ENCODE assay signal across 21 mouse cellular contexts in genomic region chr19:21425391-21425790, GRCm38 (mm10). TPM values are rescaled to one million over a fixed set of nuclear protein-coding genes. Genes with fewer than 3 reads are reported as not detected.
DNase-seq lines count a peak whose midpoint lies in the region; ATAC-seq and TF ChIP-seq lines count a peak whose summit lies in the region.
"Had no signal": no experiment of that assay in that cellular context is flagged by ENCODE, and none has a peak within 500 bp of the region (broad histone marks: within the 10 kb centered on the region; RNA-seq: fewer than 3 reads in every experiment).

No protein-coding gene starts in this region.

- no peak for TF ChIP-seq CTCF in left cerebral cortex, adult 2 months (IDR thresholded peaks at IDR 0.05)

- H3K4me1 ChIP-seq in hindbrain, embryonic 11.5 days (replicated peaks; ENCODE audit: control insufficient read depth, insufficient read depth, low read length) = no peaks in the 10 kb centered on the region
- H3K4me1 ChIP-seq: forebrain, embryonic 10.5 days; forebrain, embryonic 13.5 days; hindbrain, embryonic 13.5 days had no signal

- no peak for ATAC-seq in hindbrain, embryonic 11.5 days (ENCODE audit: low FRiP score)
- ATAC-seq: activated CD4-positive, CD25-positive, alpha-beta regulatory T cell, adult 4 months; CD4-positive, CD25-positive, alpha-beta regulatory T cell, adult 4 months; forebrain, embryonic 13.5 days; hindbrain, embryonic 16.5 days had no signal

- WGBS in hindbrain, embryonic 11.5 days = 97% methylated on average over 4 of the region's 4 CpGs

- H3K9me3 ChIP-seq in hindbrain, embryonic 11.5 days (ENCODE audit: control insufficient read depth, low read length) = no peaks in the 10 kb centered on the region
- H3K9me3 ChIP-seq: forebrain, embryonic 10.5 days; forebrain, embryonic 13.5 days; hindbrain, embryonic 13.5 days had no signal

- no peak overlapping the region for H3K4me3 ChIP-seq in left cerebral cortex, adult 2 months
- no peak overlapping the region for H3K4me3 ChIP-seq in hindbrain, embryonic 11.5 days (ENCODE audit: low read depth, low read length)
- H3K4me3 ChIP-seq: forebrain, embryonic 10.5 days; forebrain, embryonic 13.5 days; gastrocnemius, adult 2 months; hindbrain, embryonic 13.5 days had no signal

- intact Hi-C loops in left cerebral cortex, adult 2 months (cut with DNase I) = no loop called here
- intact Hi-C loops in left cerebral cortex, postnatal 36 days (cut with DNase I) = loop anchor here (5.0 kb wide), 1 partner anchor 47 kb away; the partner anchor contains the start of gene Gda

- H3K27me3 ChIP-seq in hindbrain, embryonic 11.5 days (ENCODE audit: control insufficient read depth, insufficient read depth, low read length) = no peaks in the 10 kb centered on the region
- H3K27me3 ChIP-seq: forebrain, embryonic 13.5 days; hindbrain, embryonic 13.5 days had no signal

- no peaks in the 10 kb centered on the region for H3K36me3 ChIP-seq in hindbrain, embryonic 11.5 days (ENCODE audit: control insufficient read depth, insufficient read depth, low read length)
- H3K36me3 ChIP-seq: forebrain, embryonic 10.5 days; hindbrain, embryonic 13.5 days had no signal

- H3K4me2 ChIP-seq in hindbrain, embryonic 11.5 days (replicated peaks; ENCODE audit: low read depth, low read length) = no peak overlapping the region
- H3K4me2 ChIP-seq: forebrain, embryonic 13.5 days; heart, embryonic 11.5 days; hindbrain, embryonic 13.5 days had no signal

- H3K9ac ChIP-seq in hindbrain, embryonic 11.5 days (ENCODE audit: low read depth, low read length) = no peak overlapping the region
- H3K9ac ChIP-seq: forebrain, embryonic 13.5 days; hindbrain, embryonic 13.5 days had no signal

- H3K27ac ChIP-seq in left cerebral cortex, adult 2 months = peak overlapping the region; percentile 53
- H3K27ac ChIP-seq in hindbrain, embryonic 11.5 days (ENCODE audit: low read depth, low read length) = no peak overlapping the region
- H3K27ac ChIP-seq: forebrain, embryonic 10.5 days; forebrain, embryonic 13.5 days; gastrocnemius, adult 2 months; hindbrain, embryonic 13.5 days had no signal

- peak in 1 of 2 experiments; percentile 19 for DNase-seq in left cerebral cortex, adult 2 months (ENCODE audit: extremely low spot score in 1 of 2, low spot score in 2 of 2)
- DNase-seq in left cerebral cortex, postnatal 36 days (ENCODE audit: low spot score in 2 of 2) = no peak
- peak; percentile 30 to 49 for DNase-seq in right cerebral cortex, postnatal 10 days (ENCODE audit: low spot score in 2 of 2)
- DNase-seq in right cerebral cortex, postnatal 4 days = no peak
- DNase-seq in telencephalon, adult 2 months (ENCODE audit: low read depth, low spot score) = peak; percentile 67
- DNase-seq in hindbrain, embryonic 11.5 days (ENCODE audit: low spot score) = no peak
- DNase-seq: adrenal gland, adult 8-10 months; adrenal gland, postnatal 25 days; cerebellum, adult 18-20 months; cerebellum, adult 9-10 months; cerebellum, postnatal 14 days; gastrocnemius, adult 2 months; gastrocnemius, postnatal 14 days; heart, adult 11 months had no signal

RNA-seq across cellular contexts. Expression of gene Gda, which starts 47.9 kb away (rescaled TPM):
- 100 to 1,000 TPM; 169 to 176 TPM for total RNA-seq in left cerebral cortex, adult 2 months (2021)
- total RNA-seq in left cerebral cortex, postnatal 36 days (2021) = 100 to 1,000 TPM; 184 to 196 TPM
- polyA plus RNA-seq in hindbrain, embryonic 11.5 days (2014; fragmentation: Nextera tagmentation; extraction: Ambion mirVana) = 0.08 and 0.38 TPM in 2 replicates
- polyA plus RNA-seq: forebrain, embryonic 10.5 days; heart, embryonic 11.5 days had no signal

Comparison
In these comparisons a context has a peak if more than half of its experiments do, and no peak if none do; other contexts are left out.
1. DNase-seq: peak in right cerebral cortex, postnatal 10 days (2 of 2) and telencephalon, adult 2 months (single experiment); none in left cerebral cortex, postnatal 36 days (0 of 2), right cerebral cortex, postnatal 4 days (single experiment) and hindbrain, embryonic 11.5 days (single experiment).